Mouse (Mus musculus) kidney, embryonic 15.5 days (tissue): ENCODE results near the gene Rpl3. TPM values are rescaled to one million over a fixed set of nuclear protein-coding genes. Genes with fewer than 3 reads are reported as not detected.
A peak's percentile ranks its signal among the peaks of the same experiment; 100 is the strongest.

ENCODE experiments used
- ATAC-seq: fragments of 200-750 bp; cut with Nextera tagmentation; replicated peaks from 2 replicates; pipeline ENCODE4 v1.8.0; 2017; ENCODE audit warnings: moderate TSS enrichment; ENCODE audit not compliant: low FRiP score
- H3K27ac ChIP-seq: fragments of 300-500 bp; sonication (generic); 2 replicates; pipeline ENCODE4 v1.5.1; 2015; ENCODE audit warnings: mild to moderate bottlenecking, inconsistent platforms
- H3K27me3 ChIP-seq: fragments of 300-500 bp; sonication (generic); 2 replicates; pipeline ENCODE4 v1.6.1; 2015; ENCODE audit warnings: inconsistent platforms
- H3K36me3 ChIP-seq: fragments of 300-500 bp; sonication (generic); 2 replicates; pipeline ENCODE4 v1.6.1; 2015; ENCODE audit warnings: inconsistent platforms
- H3K4me1 ChIP-seq: fragments of 300-500 bp; sonication (generic); 2 replicates; pipeline ENCODE4 v1.6.1; 2015; ENCODE audit warnings: inconsistent platforms
- H3K4me2 ChIP-seq: fragments of 300-500 bp; sonication (generic); 2 replicates; pipeline ENCODE4 v1.6.1; 2015; ENCODE audit warnings: moderate library complexity, mild to moderate bottlenecking, inconsistent platforms
- H3K4me3 ChIP-seq: fragments of 300-500 bp; sonication (generic); replicated peaks from 2 replicates; pipeline ENCODE4 v1.5.1; 2015; ENCODE audit warnings: mild to moderate bottlenecking, inconsistent platforms
- H3K9ac ChIP-seq: fragments of 300-500 bp; sonication (generic); 2 replicates; pipeline ENCODE4 v1.6.1; 2015; ENCODE audit warnings: mild to moderate bottlenecking, inconsistent platforms
- H3K9me3 ChIP-seq: fragments of 300-500 bp; sonication (generic); replicated peaks from 2 replicates; pipeline ENCODE4 v1.6.1; 2016; ENCODE audit warnings: inconsistent platforms
- WGBS: fragments of 180-500 bp; shearing (Covaris S2); methylation state at CpG from one replicate; pipeline ENCODE4 v1.1.7; 2015; ENCODE audit warnings: mixed read lengths; 5-methylcytosine and 5-hydroxymethylcytosine counted together
- polyA plus RNA-seq: library from polyadenylated mRNA; unstranded; fragments of >200 nt; fragmentation: Nextera tagmentation; extraction: Ambion mirVana; gene quantifications from 2 replicates; pipeline ENCODE4 v1.2.1, GENCODE M21; 2015

The Rpl3 gene
- polyA plus RNA-seq: 1,112 and 1,115 TPM in 2 replicates

DNA sequence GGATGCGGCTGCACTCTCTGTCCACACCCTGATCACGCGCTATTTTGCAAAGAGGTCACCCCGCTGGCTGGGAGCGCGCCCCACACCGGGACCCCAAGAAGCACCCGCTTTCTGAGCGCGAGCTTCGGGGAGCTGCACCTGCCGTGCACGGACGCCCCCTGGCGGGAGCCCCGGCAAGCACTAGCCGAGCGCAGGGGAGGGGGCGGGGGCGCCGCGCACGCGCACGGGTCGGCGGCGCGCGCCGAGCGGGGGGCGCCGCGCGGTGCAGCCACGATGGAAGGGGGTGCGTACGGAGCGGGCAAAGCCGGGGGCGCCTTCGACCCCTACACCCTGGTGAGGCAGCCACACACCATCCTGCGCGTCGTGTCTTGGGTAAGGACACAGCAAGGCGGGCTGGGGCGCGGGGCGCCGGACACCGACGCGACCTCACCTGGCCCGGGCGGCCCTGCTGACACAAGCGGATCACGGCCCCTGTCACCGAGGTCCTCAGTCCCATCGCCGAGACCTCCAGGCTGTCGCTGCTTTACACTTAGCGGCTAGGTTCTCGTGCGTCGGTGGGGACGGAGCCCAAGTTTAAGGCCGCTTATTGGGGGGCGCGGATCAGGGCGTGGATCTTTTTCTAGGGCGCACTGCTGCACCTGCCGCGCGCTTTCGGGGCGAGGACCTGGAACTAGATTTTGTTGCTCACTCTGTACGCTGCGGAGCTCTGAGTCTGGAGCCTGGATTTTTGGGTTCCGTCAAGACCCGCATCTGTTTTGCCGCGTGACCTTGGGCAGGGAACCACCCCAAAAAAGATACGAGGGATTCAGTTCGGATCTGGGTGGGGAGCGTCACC, at the start of gene Rpl3, which contains the start of gene Syngr1:
Gene Rpl3 (minus strand): TSS at position 748 of the 835 bp plus-strand sequence.
Gene Syngr1 (plus strand): TSS at position 214 of the 835 bp plus-strand sequence.
- Histone ChIP-seq H3K9me3 (no peaks in the 10 kb centered on the region), H3K36me3 (no peaks in the 10 kb centered on the region), H3K4me1 (peaks cover 22% of the 10 kb centered on the region), H3K4me2 (peak within 1 kb of the TSS; percentile 93), H3K4me3 (peak within 1 kb of the TSS; percentile 64), H3K27ac (no peak within 1 kb of the TSS), H3K9ac (peak within 1 kb of the TSS; percentile 56), H3K27me3 (peaks cover 61% of the 10 kb centered on the region)
- 1% methylated on average over 86 of the region's 86 CpGs for WGBS
- ATAC-seq: peak; percentile 57

- no peak for ATAC-seq
- Histone ChIP-seq H3K36me3 (peaks cover 61% of the 10 kb centered on the region), H3K4me3 (no peak overlapping the region), H3K4me1 (peaks cover 17% of the 10 kb centered on the region), H3K9me3 (no peaks in the 10 kb centered on the region), H3K27me3 (no peaks in the 10 kb centered on the region), H3K9ac (no peak overlapping the region), H3K27ac (no peak overlapping the region), H3K4me2 (no peak overlapping the region)
- WGBS: 91% methylated on average over 3 of the region's 3 CpGs
Measured at GRCm38 (mm10) chr15:80140878-80141277, 49.2 kb upstream of the Rpl3 start.

DNA sequence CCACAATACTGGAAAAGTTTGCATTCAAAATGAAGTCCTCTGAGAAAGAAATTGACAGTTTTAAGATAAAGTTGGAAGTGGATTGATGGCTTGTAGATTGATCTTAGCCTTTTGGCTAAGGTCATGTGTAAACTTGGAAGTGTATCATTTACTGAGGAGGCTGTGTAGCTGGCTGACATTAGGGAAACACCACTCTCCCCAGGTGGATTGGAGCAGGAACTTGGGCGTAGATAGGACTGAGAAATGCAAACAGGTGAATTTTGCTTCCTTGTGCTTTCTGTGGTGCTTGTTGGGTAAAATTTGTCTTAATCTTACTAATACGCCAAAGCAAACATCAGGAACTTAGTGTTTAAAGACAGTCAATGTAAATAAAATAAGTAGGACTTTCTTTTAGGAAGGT, 48.6 kb upstream of the Rpl3 start:
- no peak overlapping the region for H3K4me3 ChIP-seq
- peaks cover 17% of the 10 kb centered on the region for H3K4me1 ChIP-seq
- H3K4me2 ChIP-seq: no peak overlapping the region
- no peak for ATAC-seq
- H3K9me3 ChIP-seq: no peaks in the 10 kb centered on the region
- H3K27me3 ChIP-seq: no peaks in the 10 kb centered on the region
- WGBS: 98% methylated on average over 2 of the region's 2 CpGs
- no peak overlapping the region for H3K9ac ChIP-seq
- no peak overlapping the region for H3K27ac ChIP-seq
- H3K36me3 ChIP-seq: peaks cover 61% of the 10 kb centered on the region

DNA sequence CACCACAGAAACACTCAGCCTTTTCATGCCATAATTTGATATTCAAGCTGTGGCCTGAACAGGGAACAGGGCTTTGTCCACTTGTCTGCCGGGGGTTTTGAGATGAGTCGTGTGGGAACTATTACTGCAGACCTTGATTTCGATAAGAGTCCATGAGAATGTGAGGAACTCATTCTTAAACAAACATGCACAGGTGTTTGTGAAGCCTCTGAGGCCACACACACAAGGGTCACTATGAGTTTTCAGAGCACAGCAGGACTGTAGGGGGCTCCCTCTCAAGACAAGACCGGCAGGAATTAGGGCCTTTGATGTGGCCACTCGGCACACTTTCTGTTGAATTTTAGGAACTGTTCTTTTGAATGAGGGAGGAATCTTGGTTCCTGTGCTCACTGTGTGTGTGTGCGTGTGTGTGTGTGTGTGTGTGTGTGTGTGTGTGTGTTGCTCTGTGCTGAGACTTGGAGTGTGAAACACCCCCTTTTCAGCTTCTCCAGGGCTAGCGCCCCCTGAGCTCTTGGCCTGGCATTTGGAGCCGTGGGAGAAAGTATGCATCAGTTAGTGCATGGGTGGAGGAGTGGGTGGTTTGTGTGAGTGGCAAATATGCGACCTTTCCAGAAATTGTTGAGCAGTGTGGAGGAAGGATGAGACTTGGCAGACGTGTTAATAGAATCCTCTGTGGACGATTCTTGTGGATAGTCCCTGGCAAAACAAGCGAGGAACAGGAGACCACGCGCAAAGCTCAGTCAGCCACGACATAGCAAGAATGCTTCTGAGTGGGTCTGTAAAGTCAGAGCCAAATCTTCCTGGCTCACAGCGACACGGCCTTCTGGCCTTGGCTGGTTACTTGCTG, 46.5 kb upstream of the Rpl3 start:
- no peak for ATAC-seq
- WGBS: 60% methylated on average over 17 of the region's 17 CpGs
- Histone ChIP-seq H3K27ac (peak overlapping the region; percentile 38), H3K9ac (no peak overlapping the region), H3K4me2 (no peak overlapping the region), H3K36me3 (peaks cover 48% of the 10 kb centered on the region), H3K4me1 (peaks cover 31% of the 10 kb centered on the region), H3K9me3 (no peaks in the 10 kb centered on the region), H3K4me3 (no peak overlapping the region), H3K27me3 (no peaks in the 10 kb centered on the region)

- H3K4me1 ChIP-seq: peaks cover 36% of the 10 kb centered on the region
- H3K9ac ChIP-seq: no peak overlapping the region
- peaks cover 33% of the 10 kb centered on the region for H3K36me3 ChIP-seq
- H3K9me3 ChIP-seq: no peaks in the 10 kb centered on the region
- H3K27ac ChIP-seq: no peak overlapping the region
- 99% methylated on average over 3 of the region's 3 CpGs for WGBS
- ATAC-seq: no peak
- H3K4me3 ChIP-seq: no peak overlapping the region
- H3K27me3 ChIP-seq: no peaks in the 10 kb centered on the region
- H3K4me2 ChIP-seq: no peak overlapping the region
Measured at GRCm38 (mm10) chr15:80136645-80137044, 45.0 kb upstream of the Rpl3 start.

GRCm38 (mm10) chr15:80135499-80135898, 43.8 kb upstream of the Rpl3 start:
- Histone ChIP-seq H3K9ac (no peak overlapping the region), H3K27ac (no peak overlapping the region), H3K9me3 (no peaks in the 10 kb centered on the region), H3K36me3 (peaks cover 25% of the 10 kb centered on the region; the same call in 1 of the 2 replicates), H3K4me1 (peaks cover 36% of the 10 kb centered on the region), H3K27me3 (no peaks in the 10 kb centered on the region), H3K4me2 (no peak overlapping the region), H3K4me3 (no peak overlapping the region)
- 97% methylated on average over 2 of the region's 2 CpGs for WGBS
- no peak for ATAC-seq

- H3K4me2 ChIP-seq: peak overlapping the region; percentile 83
- H3K4me1 ChIP-seq: peaks cover 36% of the 10 kb centered on the region
- H3K27ac ChIP-seq: peak overlapping the region; percentile 100
- WGBS: 69% methylated on average over 9 of the region's 9 CpGs
- ATAC-seq: no peak
- H3K9ac ChIP-seq: peak overlapping the region; percentile 61
- H3K4me3 ChIP-seq: peak overlapping the region; percentile 72
- H3K9me3 ChIP-seq: no peaks in the 10 kb centered on the region
- no peaks in the 10 kb centered on the region for H3K27me3 ChIP-seq
- peaks cover 19% of the 10 kb centered on the region; the same call in 1 of the 2 replicates for H3K36me3 ChIP-seq
Measured at GRCm38 (mm10) chr15:80134450-80134847, 42.8 kb upstream of the Rpl3 start.

DNA sequence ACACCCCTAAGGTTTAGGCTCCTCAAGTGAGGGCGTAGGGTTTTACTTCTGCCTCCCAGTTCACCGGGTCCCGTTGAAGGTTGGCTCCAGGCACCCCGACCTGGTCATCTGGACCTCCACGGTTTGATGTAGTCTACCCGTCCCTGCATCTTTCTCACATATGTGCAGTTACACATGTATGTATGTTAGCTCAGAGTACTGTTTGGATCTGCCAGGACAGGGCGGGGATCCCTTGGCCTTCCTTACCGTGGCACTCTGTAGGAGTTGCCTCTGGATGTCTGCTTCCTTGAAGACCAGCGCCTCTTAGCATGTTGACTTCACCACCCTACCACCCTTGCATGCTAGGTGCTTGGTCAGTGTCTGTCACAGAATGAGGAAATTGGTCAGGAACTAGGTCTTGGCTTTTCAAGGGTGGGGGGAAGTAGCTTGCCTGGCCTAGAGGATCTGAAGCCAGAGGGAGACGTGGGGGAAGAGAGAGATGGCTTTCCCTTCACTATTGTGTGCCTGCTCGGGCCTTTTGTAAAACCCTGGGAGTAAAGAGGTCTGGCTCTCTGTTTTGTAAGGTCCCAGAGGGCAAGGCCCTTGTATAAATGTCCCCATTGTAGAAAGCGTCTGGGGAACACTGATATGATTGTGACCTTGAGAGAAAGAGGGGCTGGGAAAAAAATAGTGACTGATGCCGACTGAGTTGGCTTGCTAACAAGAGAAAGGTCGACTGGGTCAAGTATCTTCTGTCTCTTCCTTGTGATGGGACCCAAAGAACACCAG, 42.2 kb upstream of the Rpl3 start:
- ATAC-seq: peak; percentile 19; the same call in 1 of the 2 replicates
- Histone ChIP-seq H3K9ac (peak overlapping the region; percentile 61), H3K27ac (peak overlapping the region; percentile 100), H3K4me3 (peak overlapping the region; percentile 72), H3K27me3 (no peaks in the 10 kb centered on the region), H3K4me2 (peak overlapping the region; percentile 83), H3K9me3 (no peaks in the 10 kb centered on the region), H3K4me1 (peaks cover 34% of the 10 kb centered on the region), H3K36me3 (peaks cover 16% of the 10 kb centered on the region; the same call in 1 of the 2 replicates)
- WGBS: 10% methylated on average over 14 of the region's 14 CpGs

DNA sequence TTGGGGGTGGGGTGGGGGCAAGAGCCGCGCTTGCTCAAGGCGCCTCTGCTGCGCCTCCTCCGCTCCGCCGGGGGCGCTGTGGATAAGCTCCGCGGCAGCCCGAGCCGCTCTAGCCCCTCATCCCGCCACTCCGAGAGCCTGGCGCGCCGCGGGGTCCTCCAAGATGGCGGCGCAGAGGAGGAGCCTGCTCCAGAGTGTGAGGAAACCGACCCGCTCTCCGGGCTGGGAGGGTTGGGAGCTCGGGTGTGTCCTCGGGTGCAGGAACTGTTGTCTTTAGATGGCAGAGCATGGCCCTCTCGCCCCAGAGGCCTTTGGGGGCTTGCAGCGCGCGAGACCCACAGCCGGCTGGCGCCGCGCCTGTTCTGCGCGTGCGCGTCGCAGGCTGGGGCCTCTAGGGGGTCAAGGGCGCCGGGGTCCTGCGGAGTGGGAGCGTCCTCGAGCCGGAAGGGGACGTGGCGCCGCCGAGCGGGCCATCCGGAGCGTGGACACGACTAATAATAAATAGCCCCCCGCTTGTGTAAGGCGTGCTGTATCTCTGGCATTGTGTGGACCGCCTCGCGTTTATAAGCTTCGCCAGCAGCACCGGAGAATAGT, 41.4 kb upstream of the Rpl3 start, which contains the start of gene Tab1:
Gene Tab1 (plus strand): TSS at position 135 of the 594 bp plus-strand sequence.
- H3K27ac ChIP-seq: peak within 1 kb of the TSS; percentile 100
- peak within 1 kb of the TSS; percentile 72 for H3K4me3 ChIP-seq
- H3K4me2 ChIP-seq: peak within 1 kb of the TSS; percentile 83
- H3K9ac ChIP-seq: peak within 1 kb of the TSS; percentile 61
- H3K4me1 ChIP-seq: peaks cover 26% of the 10 kb centered on the region
- peaks cover 16% of the 10 kb centered on the region; the same call in 1 of the 2 replicates for H3K36me3 ChIP-seq
- H3K9me3 ChIP-seq: no peaks in the 10 kb centered on the region
- peak; percentile 95 for ATAC-seq
- under 1% methylated on average over 57 of the region's 59 CpGs for WGBS
- H3K27me3 ChIP-seq: no peaks in the 10 kb centered on the region

- peak overlapping the region; percentile 83 for H3K4me2 ChIP-seq
- H3K36me3 ChIP-seq: peaks cover 14% of the 10 kb centered on the region; the same call in 1 of the 2 replicates
- peak overlapping the region; percentile 100 for H3K27ac ChIP-seq
- no peak for ATAC-seq
- H3K9ac ChIP-seq: peak overlapping the region; percentile 61; the same call in 1 of the 2 replicates
- peak overlapping the region; percentile 72 for H3K4me3 ChIP-seq
- 63% methylated on average over 9 of the region's 9 CpGs for WGBS
- peaks cover 21% of the 10 kb centered on the region for H3K4me1 ChIP-seq
- no peaks in the 10 kb centered on the region for H3K27me3 ChIP-seq
- H3K9me3 ChIP-seq: no peaks in the 10 kb centered on the region
Measured at GRCm38 (mm10) chr15:80132452-80132851, 40.8 kb upstream of the Rpl3 start.

GRCm38 (mm10) chr15:80131421-80131820, 39.8 kb upstream of the Rpl3 start:
- H3K4me3 ChIP-seq: no peak overlapping the region
- no peak overlapping the region for H3K27ac ChIP-seq
- no peaks in the 10 kb centered on the region for H3K9me3 ChIP-seq
- no peak overlapping the region for H3K4me2 ChIP-seq
- WGBS: 85% methylated on average over 6 of the region's 6 CpGs
- peaks cover 19% of the 10 kb centered on the region for H3K4me1 ChIP-seq
- no peak overlapping the region for H3K9ac ChIP-seq
- H3K36me3 ChIP-seq: peaks cover 5% of the 10 kb centered on the region; the same call in 1 of the 2 replicates
- ATAC-seq: no peak
- H3K27me3 ChIP-seq: no peaks in the 10 kb centered on the region
